Mouse (Mus musculus): ENCODE data around the gene Col3a1.

The Col3a1 gene

GRCm38 (mm10) chr1:45381866-45382265, 70.5 kb downstream of the Col3a1 start:
- no peak for DNase-seq (ENCODE audit: low read depth, low spot score)
